Mouse (Mus musculus) neural tube, embryonic 13.5 days (tissue): ENCODE measurements at regions not wholly inside any gene's neighbourhood (a gene's known extent, or its start where the extent isn't known, plus 50 kb on each side); places are given as distances from the start of the nearest gene placed in this dataset.

Experiments
- ATAC-seq: fragments of 200-750 bp; cut with Nextera tagmentation; 2 replicates; pipeline ENCODE4 v1.8.0; 2017; ENCODE audit warnings: low read depth, mild to moderate bottlenecking, moderate TSS enrichment, moderate library complexity
- H3K27ac ChIP-seq: fragments of 300-500 bp; sonication (generic); replicated peaks from 2 replicates; pipeline ENCODE4 v1.5.1; 2015; ENCODE audit warnings: moderate library complexity, mild to moderate bottlenecking, inconsistent platforms
- H3K27me3 ChIP-seq: fragments of 300-500 bp; sonication (generic); 2 replicates; pipeline ENCODE4 v1.6.1; 2015; ENCODE audit warnings: mild to moderate bottlenecking, inconsistent platforms
- H3K36me3 ChIP-seq: fragments of 300-500 bp; sonication (generic); 2 replicates; pipeline ENCODE4 v1.6.1; 2015; ENCODE audit warnings: mild to moderate bottlenecking, inconsistent platforms
- H3K4me1 ChIP-seq: fragments of 300-500 bp; sonication (generic); replicated peaks from 2 replicates; pipeline ENCODE4 v1.6.1; 2015; ENCODE audit warnings: inconsistent platforms
- H3K4me2 ChIP-seq: fragments of 300-500 bp; sonication (generic); 2 replicates; pipeline ENCODE4 v1.6.1; 2015; ENCODE audit warnings: inconsistent platforms, mild to moderate bottlenecking, moderate library complexity
- H3K4me3 ChIP-seq: fragments of 300-500 bp; sonication (generic); 2 replicates; pipeline ENCODE4 v1.5.1; 2015; ENCODE audit warnings: mild to moderate bottlenecking, inconsistent platforms
- H3K9ac ChIP-seq: fragments of 300-500 bp; sonication (generic); 2 replicates; pipeline ENCODE4 v1.6.1; 2015; ENCODE audit warnings: moderate library complexity, mild to moderate bottlenecking, inconsistent platforms
- H3K9me3 ChIP-seq: fragments of 300-500 bp; sonication (generic); 2 replicates; pipeline ENCODE4 v1.6.1; 2016; ENCODE audit warnings: inconsistent platforms
- WGBS: fragments of 180-500 bp; shearing (Covaris S2); methylation state at CpG from one replicate; pipeline ENCODE4 v1.1.7; 2015; 5-methylcytosine and 5-hydroxymethylcytosine counted together

- H3K27ac ChIP-seq: no peak overlapping the region
- no peaks in the 10 kb centered on the region for H3K9me3 ChIP-seq
- H3K4me2 ChIP-seq: no peak overlapping the region
- no peak overlapping the region for H3K9ac ChIP-seq
- H3K27me3 ChIP-seq: no peaks in the 10 kb centered on the region
- ATAC-seq: no peak
- no peak overlapping the region for H3K4me3 ChIP-seq
- H3K4me1 ChIP-seq: no peaks in the 10 kb centered on the region
- H3K36me3 ChIP-seq: no peaks in the 10 kb centered on the region
- 86% methylated on average over 3 of the region's 3 CpGs for WGBS
These were observed 524.9 kb downstream of the Adgrl2 start for GRCm38 (mm10) chr3:148465456-148465855.

DNA sequence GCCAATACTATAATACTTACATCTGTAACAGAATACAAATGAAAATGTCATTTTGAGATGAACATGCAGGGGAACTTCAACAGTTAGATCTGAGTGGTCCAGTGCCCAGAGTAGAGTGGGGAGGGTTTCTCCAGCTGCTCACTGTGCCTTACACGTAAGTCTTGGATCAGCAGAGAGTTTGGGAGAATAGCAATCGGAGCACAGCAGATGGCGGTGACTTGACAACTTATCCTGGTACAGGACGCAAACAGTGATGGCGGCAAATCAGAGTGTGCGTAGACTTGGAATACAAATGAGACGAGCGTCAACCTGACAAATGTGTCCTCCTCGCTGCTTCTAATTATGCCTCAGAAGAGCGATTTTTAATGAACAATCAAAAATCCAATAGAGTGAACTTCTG, 527.6 kb downstream of the Adgrl2 start:
- Histone ChIP-seq H3K9me3 (no peaks in the 10 kb centered on the region), H3K36me3 (no peaks in the 10 kb centered on the region), H3K4me3 (no peak overlapping the region), H3K9ac (no peak overlapping the region), H3K27me3 (no peaks in the 10 kb centered on the region), H3K4me2 (no peak overlapping the region), H3K4me1 (no peaks in the 10 kb centered on the region), H3K27ac (no peak overlapping the region)
- 80% methylated on average over 10 of the region's 10 CpGs for WGBS
- ATAC-seq: no peak

- H3K9me3 ChIP-seq: no peaks in the 10 kb centered on the region
- H3K4me1 ChIP-seq: no peaks in the 10 kb centered on the region
- ATAC-seq: no peak
These were observed 541.5 kb downstream of the Adgrl2 start for GRCm38 (mm10) chr3:148448888-148449287.

GRCm38 (mm10) chr3:148448465-148448864, 541.9 kb downstream of the Adgrl2 start:
- H3K4me2 ChIP-seq: no peak overlapping the region
- no peaks in the 10 kb centered on the region for H3K9me3 ChIP-seq
- H3K4me1 ChIP-seq: no peaks in the 10 kb centered on the region
- no peaks in the 10 kb centered on the region for H3K27me3 ChIP-seq
- 20% methylated on average over 1 of the region's 1 CpGs for WGBS
- H3K27ac ChIP-seq: no peak overlapping the region
- H3K9ac ChIP-seq: no peak overlapping the region
- no peak overlapping the region for H3K4me3 ChIP-seq
- no peaks in the 10 kb centered on the region for H3K36me3 ChIP-seq
- ATAC-seq: no peak

More at GRCm38 (mm10) chr3:148448888-148449287, 541.5 kb downstream of the Adgrl2 start:
- WGBS: 70% methylated on average over 3 of the region's 3 CpGs
- Histone ChIP-seq H3K36me3 (no peaks in the 10 kb centered on the region), H3K9ac (no peak overlapping the region), H3K27me3 (no peaks in the 10 kb centered on the region), H3K4me3 (no peak overlapping the region), H3K4me2 (no peak overlapping the region), H3K27ac (no peak overlapping the region)

GRCm38 (mm10) chr3:148446845-148447244, 543.5 kb downstream of the Adgrl2 start:
- 46% methylated on average over 1 of the region's 1 CpGs for WGBS
- no peak overlapping the region for H3K4me2 ChIP-seq
- H3K27me3 ChIP-seq: no peaks in the 10 kb centered on the region
- H3K9ac ChIP-seq: no peak overlapping the region
- no peaks in the 10 kb centered on the region for H3K9me3 ChIP-seq
- H3K36me3 ChIP-seq: no peaks in the 10 kb centered on the region
- ATAC-seq: no peak
- no peak overlapping the region for H3K4me3 ChIP-seq
- no peak overlapping the region for H3K27ac ChIP-seq
- H3K4me1 ChIP-seq: no peaks in the 10 kb centered on the region

DNA sequence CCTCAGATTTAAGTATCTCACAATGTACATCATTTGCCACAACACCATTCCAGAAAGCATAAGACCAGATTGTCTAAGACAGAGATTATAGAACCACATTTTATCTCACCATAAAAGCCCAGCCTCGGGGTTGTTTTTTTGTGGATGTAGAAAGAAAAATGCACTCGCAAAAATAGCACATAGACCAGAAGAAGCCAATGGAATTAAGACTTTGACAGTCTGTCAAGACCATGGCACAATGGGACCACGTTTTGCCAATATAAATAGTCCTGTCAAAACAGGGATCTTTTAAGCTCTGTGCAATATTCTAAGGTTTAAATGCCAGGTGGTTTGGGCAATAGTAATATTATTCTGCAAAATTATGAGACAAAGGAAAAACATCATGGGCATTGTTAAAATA, 547.3 kb downstream of the Adgrl2 start:
- no peaks in the 10 kb centered on the region for H3K9me3 ChIP-seq
- H3K27me3 ChIP-seq: no peaks in the 10 kb centered on the region
- no peak overlapping the region for H3K4me3 ChIP-seq
- WGBS: 80% methylated on average over 3 of the region's 3 CpGs
- H3K36me3 ChIP-seq: no peaks in the 10 kb centered on the region
- H3K4me2 ChIP-seq: no peak overlapping the region
- no peaks in the 10 kb centered on the region for H3K4me1 ChIP-seq
- no peak for ATAC-seq
- H3K9ac ChIP-seq: no peak overlapping the region
- H3K27ac ChIP-seq: no peak overlapping the region

GRCm38 (mm10) chr3:148434033-148434432, 556.3 kb downstream of the Adgrl2 start:
- Histone ChIP-seq H3K27ac (no peak overlapping the region), H3K36me3 (no peaks in the 10 kb centered on the region), H3K9ac (no peak overlapping the region), H3K27me3 (peaks cover 4% of the 10 kb centered on the region; the same call in 1 of the 2 replicates), H3K4me3 (no peak overlapping the region), H3K4me2 (no peak overlapping the region), H3K9me3 (no peaks in the 10 kb centered on the region), H3K4me1 (no peaks in the 10 kb centered on the region)
- no peak for ATAC-seq
- 95% methylated on average over 4 of the region's 4 CpGs for WGBS

- no peak overlapping the region for H3K4me3 ChIP-seq
- 76% methylated on average over 10 of the region's 10 CpGs for WGBS
These were observed 561.1 kb downstream of the Adgrl2 start for GRCm38 (mm10) chr3:148429012-148429865.

GRCm38 (mm10) chr3:148424089-148424488, 566.3 kb downstream of the Adgrl2 start:
- H3K4me3 ChIP-seq: no peak overlapping the region
- ATAC-seq: no peak
- H3K4me2 ChIP-seq: no peak overlapping the region
- 71% methylated on average over 4 of the region's 4 CpGs for WGBS
- no peaks in the 10 kb centered on the region for H3K36me3 ChIP-seq
- peaks cover 12% of the 10 kb centered on the region for H3K27me3 ChIP-seq
- H3K9me3 ChIP-seq: no peaks in the 10 kb centered on the region
- peaks cover 18% of the 10 kb centered on the region for H3K4me1 ChIP-seq
- H3K27ac ChIP-seq: no peak overlapping the region
- no peak overlapping the region for H3K9ac ChIP-seq

More at GRCm38 (mm10) chr3:148429012-148429865, 561.1 kb downstream of the Adgrl2 start:
- no peak for ATAC-seq
- no peak overlapping the region for H3K27ac ChIP-seq
- no peaks in the 10 kb centered on the region for H3K9me3 ChIP-seq
- no peak overlapping the region for H3K4me2 ChIP-seq
- peaks cover 10% of the 10 kb centered on the region; the same call in 1 of the 2 replicates for H3K27me3 ChIP-seq
- no peak overlapping the region for H3K9ac ChIP-seq
- no peaks in the 10 kb centered on the region for H3K36me3 ChIP-seq
- peaks cover 17% of the 10 kb centered on the region for H3K4me1 ChIP-seq

GRCm38 (mm10) chr3:148423383-148423782, 567.0 kb downstream of the Adgrl2 start:
- Histone ChIP-seq H3K4me1 (peaks cover 18% of the 10 kb centered on the region), H3K27ac (no peak overlapping the region), H3K9ac (no peak overlapping the region), H3K27me3 (peaks cover 12% of the 10 kb centered on the region), H3K9me3 (no peaks in the 10 kb centered on the region), H3K4me2 (no peak overlapping the region), H3K4me3 (no peak overlapping the region), H3K36me3 (no peaks in the 10 kb centered on the region)
- WGBS: 98% methylated on average over 1 of the region's 1 CpGs
- ATAC-seq: no peak

DNA sequence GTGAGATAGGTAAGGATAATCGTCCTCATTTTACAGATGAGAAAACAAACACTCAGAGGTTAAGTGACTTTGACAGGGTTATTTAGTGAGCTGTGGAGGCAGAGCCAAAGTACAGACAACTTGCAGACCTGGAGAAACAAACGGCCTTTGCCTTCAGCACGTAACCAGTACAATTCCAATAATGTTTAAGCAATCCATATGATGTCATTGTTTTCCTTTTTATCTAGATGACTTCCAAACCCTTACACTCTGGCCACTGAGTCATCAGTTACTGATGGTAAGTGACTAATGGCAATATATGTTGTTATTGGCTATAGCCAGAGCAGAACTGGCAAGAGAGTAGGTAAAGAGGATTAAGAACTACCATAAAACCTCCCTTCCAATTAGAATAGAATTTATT, 567.6 kb downstream of the Adgrl2 start:
- WGBS: 72% methylated on average over 3 of the region's 3 CpGs

GRCm38 (mm10) chr3:148422205-148422604, 568.1 kb downstream of the Adgrl2 start:
- Histone ChIP-seq H3K36me3 (no peaks in the 10 kb centered on the region), H3K27me3 (peaks cover 12% of the 10 kb centered on the region), H3K27ac (no peak overlapping the region), H3K9me3 (no peaks in the 10 kb centered on the region), H3K4me1 (peaks cover 17% of the 10 kb centered on the region), H3K4me3 (no peak overlapping the region), H3K4me2 (no peak overlapping the region), H3K9ac (no peak overlapping the region)
- 82% methylated on average over 2 of the region's 2 CpGs for WGBS
- ATAC-seq: no peak

More for the DNA sequence above, 567.6 kb downstream of the Adgrl2 start:
- Histone ChIP-seq H3K27ac (no peak overlapping the region), H3K36me3 (no peaks in the 10 kb centered on the region), H3K9me3 (no peaks in the 10 kb centered on the region), H3K27me3 (peaks cover 12% of the 10 kb centered on the region), H3K4me1 (peaks cover 20% of the 10 kb centered on the region), H3K9ac (no peak overlapping the region), H3K4me3 (no peak overlapping the region), H3K4me2 (no peak overlapping the region)
- no peak for ATAC-seq

GRCm38 (mm10) chr3:148420303-148420702, 570.1 kb downstream of the Adgrl2 start:
- 92% methylated on average over 5 of the region's 5 CpGs for WGBS
- no peak overlapping the region for H3K9ac ChIP-seq
- no peak for ATAC-seq

More at GRCm38 (mm10) chr3:148420303-148420702, 570.1 kb downstream of the Adgrl2 start:
- peaks cover 9% of the 10 kb centered on the region for H3K27me3 ChIP-seq
- peaks cover 17% of the 10 kb centered on the region for H3K4me1 ChIP-seq
- H3K9me3 ChIP-seq: no peaks in the 10 kb centered on the region
- no peaks in the 10 kb centered on the region for H3K36me3 ChIP-seq
- no peak overlapping the region for H3K27ac ChIP-seq
- no peak overlapping the region for H3K4me3 ChIP-seq
- no peak overlapping the region for H3K4me2 ChIP-seq
